Mouse (Mus musculus) monocyte, adult 2 months (primary cell): ENCODE results near the gene Vps13d.
A peak's percentile ranks its signal among the peaks of the same experiment; 100 is the strongest.

Experiments
- DNase-seq, 2 experiments: peaks; one replicate each; pipeline ENCODE4 v3.0.0; 2022; ENCODE audit warnings: low spot score in 2 of 2, low read depth in 1 of 2

Vps13d gene

GRCm38 (mm10) chr4:145194559-145195162 is at the start of gene Vps13d:
Gene Vps13d, minus strand, starts transcription at chr4:145195005.
- peak; percentile 63 to 82 for DNase-seq

- DNase-seq = no peak
Measured at GRCm38 (mm10) chr4:145242719-145243350, 48.0 kb upstream of the Vps13d start.

- peak; percentile 85 to 86 for DNase-seq
Measured at GRCm38 (mm10) chr4:145240723-145241231, 46.0 kb upstream of the Vps13d start.

GRCm38 (mm10) chr4:145239049-145239830 is 44.4 kb upstream of the Vps13d start:
- DNase-seq = no peak

- DNase-seq = no peak
Measured at GRCm38 (mm10) chr4:145236027-145236426, 41.2 kb upstream of the Vps13d start.

GRCm38 (mm10) chr4:145233487-145234228 is 38.9 kb upstream of the Vps13d start:
- peak; percentile 75 to 76 for DNase-seq

- DNase-seq = no peak
Measured at GRCm38 (mm10) chr4:145231732-145232131, 36.9 kb upstream of the Vps13d start.

GRCm38 (mm10) chr4:145230647-145231046 is 35.8 kb upstream of the Vps13d start:
- DNase-seq = no peak

GRCm38 (mm10) chr4:145229524-145230163 is 34.8 kb upstream of the Vps13d start:
- DNase-seq = no peak

GRCm38 (mm10) chr4:145229051-145229450 is 34.2 kb upstream of the Vps13d start:
- no peak for DNase-seq

GRCm38 (mm10) chr4:145224613-145225012 is 29.8 kb upstream of the Vps13d start:
- no peak for DNase-seq

- no peak for DNase-seq
Measured at GRCm38 (mm10) chr4:145222064-145222463, 27.3 kb upstream of the Vps13d start.

GRCm38 (mm10) chr4:145221379-145221778 is 26.6 kb upstream of the Vps13d start:
- DNase-seq = no peak

GRCm38 (mm10) chr4:145220001-145220400 is 25.2 kb upstream of the Vps13d start:
- no peak for DNase-seq

- DNase-seq = no peak
Measured at GRCm38 (mm10) chr4:145219240-145219985, 24.6 kb upstream of the Vps13d start.

- no peak for DNase-seq
Measured at GRCm38 (mm10) chr4:145217837-145218236, 23.0 kb upstream of the Vps13d start.

- no peak for DNase-seq
Measured at GRCm38 (mm10) chr4:145217046-145217445, 22.2 kb upstream of the Vps13d start.

GRCm38 (mm10) chr4:145215396-145215795 is 20.6 kb upstream of the Vps13d start:
- no peak for DNase-seq

- DNase-seq = no peak
Measured at GRCm38 (mm10) chr4:145214786-145215174, 20.0 kb upstream of the Vps13d start.
